Comparison of ENCODE assay signal across 15 mouse cellular contexts in genomic region chr5:34669493-34669892, GRCm38 (mm10). TPM values are rescaled to one million over a fixed set of nuclear protein-coding genes. Genes with fewer than 3 reads are reported as not detected.
A peak's percentile ranks its signal among the peaks of the same experiment; 100 is the strongest.
DNase-seq lines count a peak whose midpoint lies in the region; ATAC-seq and TF ChIP-seq lines count a peak whose summit lies in the region.
"Had no signal": no experiment of that assay in that cellular context is flagged by ENCODE, and none has a peak within 500 bp of the region (broad histone marks: within the 10 kb centered on the region; RNA-seq: fewer than 3 reads in every experiment).

No protein-coding gene starts in this region.

- H3K36me3 ChIP-seq in liver, adult 2 months (ENCODE audit: control insufficient read depth, insufficient read depth, low read length): peaks cover 8% of the 10 kb centered on the region
- H3K36me3 ChIP-seq: hindbrain, embryonic 12.5 days; kidney, embryonic 15.5 days; neural tube, embryonic 15.5 days had no signal

- no peak overlapping the region for H3K27ac ChIP-seq in liver, adult 2 months (replicated peaks; ENCODE audit: insufficient read depth, low read depth, low read length)
- H3K27ac ChIP-seq: heart, embryonic 10.5 days; hindbrain, embryonic 12.5 days; kidney, embryonic 15.5 days; neural tube, embryonic 15.5 days had no signal

- no peaks in the 10 kb centered on the region for H3K79me2 ChIP-seq in liver, adult 2 months (ENCODE audit: control insufficient read depth, insufficient read depth, low read length)

- no peak for TF ChIP-seq POLR2A in liver, adult 2 months (IDR thresholded peaks at IDR 0.05; ENCODE audit: extremely low read depth, insufficient read depth, low read length)

- ATAC-seq in megakaryocyte-erythroid progenitor cell, adult 5-6 weeks (replicated peaks; ENCODE audit: low FRiP score, low TSS enrichment, poor library complexity, severe bottlenecking): 0 out of 2 replicates have a peak, but pooled peaks have one; percentile 26
- ATAC-seq in activated CD4-positive, CD25-positive, alpha-beta regulatory T cell, adult 4 months: no peak

- no peak overlapping the region for H3K9ac ChIP-seq in liver, adult 2 months (ENCODE audit: low read depth, low read length)
- H3K9ac ChIP-seq: hindbrain, embryonic 12.5 days; kidney, embryonic 15.5 days; neural tube, embryonic 15.5 days had no signal

- H3K4me1 ChIP-seq in liver, adult 2 months (ENCODE audit: control insufficient read depth, insufficient read depth, low read length): no peaks in the 10 kb centered on the region
- H3K4me1 ChIP-seq: heart, embryonic 10.5 days; hindbrain, embryonic 12.5 days; neural tube, embryonic 15.5 days had no signal

- no peak overlapping the region for H3K4me3 ChIP-seq in liver, adult 2 months (ENCODE audit: insufficient read depth, low read depth, low read length)
- H3K4me3 ChIP-seq: heart, embryonic 10.5 days; hindbrain, embryonic 12.5 days; kidney, embryonic 15.5 days; neural tube, embryonic 15.5 days had no signal

- WGBS in liver, adult 2 months: 87% methylated on average over 2 of the region's 2 CpGs

- peak; percentile 28 for DNase-seq in heart, adult 11 months
- no peak for DNase-seq in heart, postnatal 10 days
- DNase-seq in liver, adult 2 months (ENCODE audit: extremely low read depth, low read depth, low spot score): peak; percentile 29
- DNase-seq in liver (no peak), MEL-GATA-1-ER (ENCODE audit: extremely low read depth, low read depth) (peak; percentile 32)
- no peak for DNase-seq in thymus, adult 18-20 months
- DNase-seq: cerebellum, adult 9-10 months; layer of hippocampus, postnatal 36 days; lung, postnatal 4 days had no signal

- no peaks in the 10 kb centered on the region for H3K27me3 ChIP-seq in liver, adult 2 months (ENCODE audit: control insufficient read depth, insufficient read depth, low read length)
- H3K27me3 ChIP-seq: hindbrain, embryonic 12.5 days; kidney, embryonic 15.5 days; neural tube, embryonic 15.5 days had no signal

- intact Hi-C loops in heart, postnatal 10 days (cut with DNase I): no loop called here

- TF ChIP-seq CTCF in liver, adult 2 months (IDR thresholded peaks at IDR 0.05; ENCODE audit: low read depth, low read length): no peak; the same call in 1 of the 2 replicates

RNA-seq across cellular contexts. Expression of gene Grk4, which starts 9.3 kb away (rescaled TPM):
- total RNA-seq in heart, postnatal 10 days (2021): 1 to 10 TPM; 2.1 to 2.3 TPM
- total RNA-seq in liver, adult 2 months (2014; rRNA removed): 0.65 and 1.6 TPM in 2 replicates
- polyA plus RNA-seq in liver, adult 2 months (2012; rRNA removed): 0.46 and 0.65 TPM in 2 replicates
- 0.74 and 5.0 TPM in 2 replicates for total RNA-seq in megakaryocyte-erythroid progenitor cell, adult 5-6 weeks (2014; fragmentation: Nextera tagmentation)
- 0.65 and 0.99 TPM in 2 replicates for total RNA-seq in megakaryocyte-erythroid progenitor cell, adult 5-6 weeks (2017)
- 1 to 10 TPM; 4.3 to 6.2 TPM for polyA plus RNA-seq in activated CD4-positive, CD25-positive, alpha-beta regulatory T cell, adult 4 months (2017; shearing (Covaris generic))

RNA-seq across cellular contexts. Expression of gene Nop14, which starts 9.5 kb away (rescaled TPM):
- total RNA-seq in heart, postnatal 10 days (2021): 10 to 100 TPM; 12.9 to 13.6 TPM
- total RNA-seq in liver, adult 2 months (2014; rRNA removed): 7.4 and 12.5 TPM in 2 replicates
- 4.7 and 5.8 TPM in 2 replicates for polyA plus RNA-seq in liver, adult 2 months (2012; rRNA removed)
- total RNA-seq in megakaryocyte-erythroid progenitor cell, adult 5-6 weeks (2014; fragmentation: Nextera tagmentation): 61.6 and 62.0 TPM in 2 replicates
- 79.6 and 94.2 TPM in 2 replicates for total RNA-seq in megakaryocyte-erythroid progenitor cell, adult 5-6 weeks (2017)
- 10 to 100 TPM; 22.4 to 26.0 TPM for polyA plus RNA-seq in activated CD4-positive, CD25-positive, alpha-beta regulatory T cell, adult 4 months (2017; shearing (Covaris generic))

RNA-seq across cellular contexts. Expression of gene Mfsd10, which starts 32.5 kb away (rescaled TPM):
- 10 to 100 TPM; 20.7 to 25.4 TPM for total RNA-seq in heart, postnatal 10 days (2021)
- 3.9 and 4.6 TPM in 2 replicates for total RNA-seq in liver, adult 2 months (2014; rRNA removed)
- 14.2 and 26.6 TPM in 2 replicates for polyA plus RNA-seq in liver, adult 2 months (2012; rRNA removed)
- 92.8 and 130 TPM in 2 replicates for total RNA-seq in megakaryocyte-erythroid progenitor cell, adult 5-6 weeks (2014; fragmentation: Nextera tagmentation)
- total RNA-seq in megakaryocyte-erythroid progenitor cell, adult 5-6 weeks (2017): 43.7 and 60.1 TPM in 2 replicates
- 10 to 100 TPM; 70.0 to 77.6 TPM for polyA plus RNA-seq in activated CD4-positive, CD25-positive, alpha-beta regulatory T cell, adult 4 months (2017; shearing (Covaris generic))

Comparison
In these comparisons a context has a peak if more than half of its experiments do, and no peak if none do; other contexts are left out.
1. DNase-seq: peak in heart, adult 11 months (single experiment), liver, adult 2 months (single experiment) and MEL-GATA-1-ER (single experiment); none in heart, postnatal 10 days (0 of 2), liver (single experiment) and thymus, adult 18-20 months (0 of 2).